Mouse (Mus musculus): ENCODE results near the gene Socs4. TPM values are rescaled to one million over a fixed set of nuclear protein-coding genes. Genes with fewer than 3 reads are reported as not detected.

The Socs4 gene
- polyA plus RNA-seq, 1 experiment from 2014 or later: 6.0 TPM

DNA sequence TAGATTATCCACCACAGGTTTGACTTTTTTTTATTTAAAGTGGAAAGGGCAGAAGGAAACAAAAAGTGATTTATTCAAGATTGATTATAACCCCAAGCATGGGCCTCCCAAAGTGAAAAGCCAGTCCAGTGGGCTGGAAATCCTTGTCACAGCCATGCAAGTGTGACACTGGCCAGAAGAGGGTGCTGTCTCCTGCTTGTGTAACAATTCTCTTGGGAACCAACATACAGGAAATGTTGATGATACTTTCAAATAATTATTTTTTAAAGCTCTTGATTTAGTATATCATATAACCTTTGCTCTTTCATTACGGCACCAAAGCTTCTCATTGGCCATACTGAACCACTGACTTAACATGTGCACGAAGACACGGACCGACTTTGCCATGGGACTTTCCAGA, 58.1 kb downstream of the Socs4 start:
- Histone ChIP-seq H3K27ac (ENCODE audit: low read length) (no peak overlapping the region), H3K4me1 (ENCODE audit: control insufficient read depth, insufficient read depth, low read length) (no peaks in the 10 kb centered on the region), H3K36me3 (ENCODE audit: control insufficient read depth, insufficient read depth, low read length) (no peaks in the 10 kb centered on the region), H3K9ac (replicated peaks; ENCODE audit: low read depth, low read length) (no peak overlapping the region), H3K4me3 (ENCODE audit: low read depth, low read length) (no peak overlapping the region), H3K27me3 (ENCODE audit: control insufficient read depth, insufficient read depth, low read length) (no peaks in the 10 kb centered on the region), H3K9me3 (ENCODE audit: control insufficient read depth, low read depth, low read length) (no peaks in the 10 kb centered on the region), H3K4me2 (replicated peaks; ENCODE audit: low read depth, low read length) (no peak overlapping the region)
- no peak for ATAC-seq (ENCODE audit: insufficient number of reproducible peaks, insufficient read depth, low FRiP score, low read depth)
- WGBS: 81% methylated on average over 4 of the region's 4 CpGs

DNA sequence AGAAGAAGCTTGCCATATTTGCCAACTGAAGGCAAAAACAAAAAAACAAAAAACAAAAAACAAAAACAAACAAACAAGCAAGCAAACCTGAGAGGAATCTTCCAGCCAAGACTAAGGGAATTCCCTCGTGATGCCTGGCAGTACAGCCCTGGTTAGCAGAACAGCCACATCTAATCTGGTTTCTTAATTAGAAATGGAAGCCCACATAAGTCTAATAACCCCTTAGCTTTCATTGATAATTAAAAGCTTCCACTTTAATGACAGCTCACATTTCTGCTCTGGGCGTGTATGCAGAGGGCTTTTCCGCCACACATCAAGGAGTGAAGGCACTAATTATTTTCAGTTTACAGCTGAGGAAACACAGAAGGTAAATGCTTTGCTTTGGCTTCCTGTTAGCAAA, 58.6 kb downstream of the Socs4 start:
- no peak overlapping the region for H3K4me2 ChIP-seq (replicated peaks; ENCODE audit: low read depth, low read length)
- no peak overlapping the region for H3K27ac ChIP-seq (ENCODE audit: low read length)
- ATAC-seq (ENCODE audit: insufficient number of reproducible peaks, insufficient read depth, low FRiP score, low read depth): no peak
- 75% methylated on average over 3 of the region's 3 CpGs for WGBS
- H3K4me3 ChIP-seq (ENCODE audit: low read depth, low read length): no peak overlapping the region
- no peaks in the 10 kb centered on the region for H3K36me3 ChIP-seq (ENCODE audit: control insufficient read depth, insufficient read depth, low read length)
- H3K9me3 ChIP-seq (ENCODE audit: control insufficient read depth, low read depth, low read length): no peaks in the 10 kb centered on the region
- H3K9ac ChIP-seq (replicated peaks; ENCODE audit: low read depth, low read length): no peak overlapping the region
- H3K4me1 ChIP-seq (ENCODE audit: control insufficient read depth, insufficient read depth, low read length): no peaks in the 10 kb centered on the region
- H3K27me3 ChIP-seq (ENCODE audit: control insufficient read depth, insufficient read depth, low read length): no peaks in the 10 kb centered on the region

- no peaks in the 10 kb centered on the region for H3K36me3 ChIP-seq (ENCODE audit: control insufficient read depth, insufficient read depth, low read length)
- no peaks in the 10 kb centered on the region for H3K4me1 ChIP-seq (ENCODE audit: control insufficient read depth, insufficient read depth, low read length)
- no peak overlapping the region for H3K4me3 ChIP-seq (ENCODE audit: low read depth, low read length)
- H3K4me2 ChIP-seq (replicated peaks; ENCODE audit: low read depth, low read length): no peak overlapping the region
- ATAC-seq (ENCODE audit: insufficient number of reproducible peaks, insufficient read depth, low FRiP score, low read depth): no peak
- H3K9me3 ChIP-seq (ENCODE audit: control insufficient read depth, low read depth, low read length): no peaks in the 10 kb centered on the region
- H3K27me3 ChIP-seq (ENCODE audit: control insufficient read depth, insufficient read depth, low read length): no peaks in the 10 kb centered on the region
- H3K27ac ChIP-seq (ENCODE audit: low read length): no peak overlapping the region
- 79% methylated on average over 10 of the region's 10 CpGs for WGBS
- H3K9ac ChIP-seq (replicated peaks; ENCODE audit: low read depth, low read length): no peak overlapping the region
Measured at GRCm38 (mm10) chr14:47340231-47340925, 63.6 kb downstream of the Socs4 start.

GRCm38 (mm10) chr14:47341811-47342291, 65.1 kb downstream of the Socs4 start:
- Histone ChIP-seq H3K9me3 (ENCODE audit: control insufficient read depth, low read depth, low read length) (no peaks in the 10 kb centered on the region), H3K4me1 (ENCODE audit: control insufficient read depth, insufficient read depth, low read length) (no peaks in the 10 kb centered on the region), H3K4me3 (ENCODE audit: low read depth, low read length) (no peak overlapping the region), H3K4me2 (replicated peaks; ENCODE audit: low read depth, low read length) (no peak overlapping the region), H3K27me3 (ENCODE audit: control insufficient read depth, insufficient read depth, low read length) (no peaks in the 10 kb centered on the region), H3K9ac (replicated peaks; ENCODE audit: low read depth, low read length) (no peak overlapping the region), H3K27ac (ENCODE audit: low read length) (no peak overlapping the region), H3K36me3 (ENCODE audit: control insufficient read depth, insufficient read depth, low read length) (no peaks in the 10 kb centered on the region)
- no peak for ATAC-seq (ENCODE audit: insufficient number of reproducible peaks, insufficient read depth, low FRiP score, low read depth)
- 73% methylated on average over 4 of the region's 4 CpGs for WGBS

Other genes starting within 250 kb of the Socs4 start
- gene Gch1, start 87.5 kb upstream of the Socs4 start, polyA plus RNA-seq (2014; fragmentation: Nextera tagmentation; extraction: Ambion mirVana): 4.5 and 5.2 TPM in 2 replicates
- 36.5 and 39.0 TPM in 2 replicates for gene Wdhd1, start 74 bp upstream of the Socs4 start, polyA plus RNA-seq (2014; fragmentation: Nextera tagmentation; extraction: Ambion mirVana)
- 81.6 and 84.3 TPM in 2 replicates for gene Mapk1ip1l, start 21.3 kb downstream of the Socs4 start, polyA plus RNA-seq (2014; fragmentation: Nextera tagmentation; extraction: Ambion mirVana)
- gene Lgals3, start 90.8 kb downstream of the Socs4 start, polyA plus RNA-seq (2014; fragmentation: Nextera tagmentation; extraction: Ambion mirVana): 15.9 and 16.6 TPM in 2 replicates
- gene Dlgap5, start 141.5 kb downstream of the Socs4 start, polyA plus RNA-seq (2014; fragmentation: Nextera tagmentation; extraction: Ambion mirVana): 46.1 and 49.5 TPM in 2 replicates
- 20.7 and 21.4 TPM in 2 replicates for gene Fbxo34, start 173.5 kb downstream of the Socs4 start, polyA plus RNA-seq (2014; fragmentation: Nextera tagmentation; extraction: Ambion mirVana)

Data from stomach, embryonic 14.5 days (tissue).